Mouse (Mus musculus): Measurements from ENCODE around the gene Gm38393.

The Gm38393 gene

GRCm38 (mm10) chr7:60004606-60005330 is at the start of gene Gm38393, which contains the start of gene Snurf:
Gene Gm38393, minus strand, starts transcription at chr7:60005064.
Gene Snurf, minus strand, starts transcription at chr7:60005049.
- DNase-seq (ENCODE audit: low spot score) = peak; percentile 47

GRCm38 (mm10) chr7:60047481-60048201 is 42.8 kb upstream of the Gm38393 start:
- DNase-seq (ENCODE audit: low spot score) = no peak

- no peak for DNase-seq (ENCODE audit: low spot score)
These were observed 8.3 kb upstream of the Gm38393 start for GRCm38 (mm10) chr7:60013186-60013585.

GRCm38 (mm10) chr7:60007727-60008360 is 3.0 kb upstream of the Gm38393 start:
- DNase-seq (ENCODE audit: low spot score) = no peak

GRCm38 (mm10) chr7:60006262-60006661 is 1.4 kb upstream of the Gm38393 start:
- no peak for DNase-seq (ENCODE audit: low spot score)

GRCm38 (mm10) chr7:60003921-60004605 is 801 bp downstream of the Gm38393 start:
- peak; percentile 3 for DNase-seq (ENCODE audit: low spot score)

- DNase-seq (ENCODE audit: low spot score) = no peak
These were observed 1.6 kb downstream of the Gm38393 start for GRCm38 (mm10) chr7:60003006-60003865.

GRCm38 (mm10) chr7:59978646-59979045 is 26.2 kb downstream of the Gm38393 start:
- DNase-seq (ENCODE audit: low spot score) = no peak
